Mouse (Mus musculus): ENCODE results near the gene Mul1. TPM values are rescaled to one million over a fixed set of nuclear protein-coding genes. Genes with fewer than 3 reads are reported as not detected.
"Not testable (repeated sequence)": the region's sequence is repeated elsewhere in the genome, so short reads cannot be mapped to it uniquely, and the experiment has no call there.

Mul1 gene
- polyA plus RNA-seq, 1 experiment = 1.3 TPM

- peaks cover 17% of the 10 kb centered on the region; the same call in 1 of the 2 replicates for H3K27me3 ChIP-seq (ENCODE audit: control insufficient read depth)
- no peaks in the 10 kb centered on the region for H3K36me3 ChIP-seq (ENCODE audit: control insufficient read depth)
- no peak for TF ChIP-seq TAL1 (IDR thresholded peaks at IDR 0.05; ENCODE audit: low read length)
- no peaks in the 10 kb centered on the region for H3K9me3 ChIP-seq (ENCODE audit: control insufficient read depth, low read length)
- no peaks in the 10 kb centered on the region for H3K4me1 ChIP-seq (ENCODE audit: control insufficient read depth)
- H3K4me3 ChIP-seq (replicated peaks) = no peak overlapping the region
These were observed 22.9 kb upstream of the Mul1 start for GRCm38 (mm10) chr4:138411504-138412121.

- Histone ChIP-seq H3K9me3 (ENCODE audit: control insufficient read depth, low read length) (no peaks in the 10 kb centered on the region), H3K27me3 (ENCODE audit: control insufficient read depth) (peaks cover 24% of the 10 kb centered on the region), H3K36me3 (ENCODE audit: control insufficient read depth) (no peaks in the 10 kb centered on the region), H3K4me1 (ENCODE audit: control insufficient read depth) (no peaks in the 10 kb centered on the region), H3K4me3 (replicated peaks) (no peak overlapping the region)
- TF ChIP-seq TAL1 (IDR thresholded peaks at IDR 0.05; ENCODE audit: low read length) (no peak), GATA1 (IDR thresholded peaks at IDR 0.05; ENCODE audit: low read length) (no peak)
These were observed 19.7 kb upstream of the Mul1 start for GRCm38 (mm10) chr4:138414725-138415124.

GRCm38 (mm10) chr4:138415991-138416390 is 18.5 kb upstream of the Mul1 start:
- no peak for TF ChIP-seq TAL1 (IDR thresholded peaks at IDR 0.05; ENCODE audit: low read length)
- no peaks in the 10 kb centered on the region for H3K36me3 ChIP-seq (ENCODE audit: control insufficient read depth)
- H3K4me3 ChIP-seq (replicated peaks) = no peak overlapping the region
- peaks cover 27% of the 10 kb centered on the region for H3K27me3 ChIP-seq (ENCODE audit: control insufficient read depth)
- no peaks in the 10 kb centered on the region for H3K9me3 ChIP-seq (ENCODE audit: control insufficient read depth, low read length)
- H3K4me1 ChIP-seq (ENCODE audit: control insufficient read depth) = no peaks in the 10 kb centered on the region

- no peak overlapping the region for H3K4me3 ChIP-seq (replicated peaks)
- H3K27me3 ChIP-seq (ENCODE audit: control insufficient read depth) = peaks cover 27% of the 10 kb centered on the region
- H3K9me3 ChIP-seq (ENCODE audit: control insufficient read depth, low read length) = no peaks in the 10 kb centered on the region
These were observed 18.1 kb upstream of the Mul1 start for GRCm38 (mm10) chr4:138416414-138416813.

GRCm38 (mm10) chr4:138417882-138418281 is 16.6 kb upstream of the Mul1 start:
- TF ChIP-seq TAL1 (IDR thresholded peaks at IDR 0.05; ENCODE audit: low read length) (no peak), GATA1 (IDR thresholded peaks at IDR 0.05; ENCODE audit: low read length) (no peak)
- no peak overlapping the region for H3K4me3 ChIP-seq (replicated peaks)
- no peaks in the 10 kb centered on the region for H3K4me1 ChIP-seq (ENCODE audit: control insufficient read depth)
- H3K27me3 ChIP-seq (ENCODE audit: control insufficient read depth) = peaks cover 27% of the 10 kb centered on the region
- no peaks in the 10 kb centered on the region for H3K36me3 ChIP-seq (ENCODE audit: control insufficient read depth)
- no peaks in the 10 kb centered on the region for H3K9me3 ChIP-seq (ENCODE audit: control insufficient read depth, low read length)

More at GRCm38 (mm10) chr4:138416414-138416813, 18.1 kb upstream of the Mul1 start:
- TF ChIP-seq GATA1 (IDR thresholded peaks at IDR 0.05; ENCODE audit: low read length) (no peak), TAL1 (IDR thresholded peaks at IDR 0.05; ENCODE audit: low read length) (no peak)
- H3K36me3 ChIP-seq (ENCODE audit: control insufficient read depth) = no peaks in the 10 kb centered on the region
- H3K4me1 ChIP-seq (ENCODE audit: control insufficient read depth) = no peaks in the 10 kb centered on the region

GRCm38 (mm10) chr4:138418340-138418957 is 16.0 kb upstream of the Mul1 start:
- H3K27me3 ChIP-seq (ENCODE audit: control insufficient read depth) = peaks cover 27% of the 10 kb centered on the region
- no peak for TF ChIP-seq GATA1 (IDR thresholded peaks at IDR 0.05; ENCODE audit: low read length)
- no peak for TF ChIP-seq TAL1 (IDR thresholded peaks at IDR 0.05; ENCODE audit: low read length)
- no peaks in the 10 kb centered on the region for H3K36me3 ChIP-seq (ENCODE audit: control insufficient read depth)
- no peaks in the 10 kb centered on the region for H3K4me1 ChIP-seq (ENCODE audit: control insufficient read depth)
- no peaks in the 10 kb centered on the region for H3K9me3 ChIP-seq (ENCODE audit: control insufficient read depth, low read length)
- no peak overlapping the region for H3K4me3 ChIP-seq (replicated peaks)

- no peaks in the 10 kb centered on the region for H3K36me3 ChIP-seq (ENCODE audit: control insufficient read depth)
- peaks cover 4% of the 10 kb centered on the region for H3K27me3 ChIP-seq (ENCODE audit: control insufficient read depth)
- no peaks in the 10 kb centered on the region for H3K9me3 ChIP-seq (ENCODE audit: control insufficient read depth, low read length)
- H3K4me1 ChIP-seq (ENCODE audit: control insufficient read depth) = peaks cover 2% of the 10 kb centered on the region
- TF ChIP-seq GATA1 (IDR thresholded peaks at IDR 0.05; ENCODE audit: low read length) = no peak
- TF ChIP-seq TAL1 (IDR thresholded peaks at IDR 0.05; ENCODE audit: low read length) = no peak
- H3K4me3 ChIP-seq (replicated peaks) = no peak overlapping the region
These were observed 9.4 kb upstream of the Mul1 start for GRCm38 (mm10) chr4:138425028-138425427.

GRCm38 (mm10) chr4:138425604-138426003 is 8.9 kb upstream of the Mul1 start:
- H3K4me3 ChIP-seq (replicated peaks); H3K9me3 ChIP-seq (ENCODE audit: control insufficient read depth, low read length); H3K4me1 ChIP-seq (ENCODE audit: control insufficient read depth); H3K27me3 ChIP-seq (ENCODE audit: control insufficient read depth); H3K36me3 ChIP-seq (ENCODE audit: control insufficient read depth): not testable (repeated sequence)

- no peaks in the 10 kb centered on the region for H3K9me3 ChIP-seq (ENCODE audit: control insufficient read depth, low read length)
These were observed 7.4 kb upstream of the Mul1 start for GRCm38 (mm10) chr4:138426778-138427705.

More at GRCm38 (mm10) chr4:138426778-138427705, 7.4 kb upstream of the Mul1 start:
- Histone ChIP-seq H3K27me3 (ENCODE audit: control insufficient read depth) (peaks cover 11% of the 10 kb centered on the region), H3K4me3 (replicated peaks) (no peak overlapping the region), H3K36me3 (ENCODE audit: control insufficient read depth) (no peaks in the 10 kb centered on the region), H3K4me1 (ENCODE audit: control insufficient read depth) (peaks cover 2% of the 10 kb centered on the region)
- TF ChIP-seq TAL1 (IDR thresholded peaks at IDR 0.05; ENCODE audit: low read length) (no peak), GATA1 (IDR thresholded peaks at IDR 0.05; ENCODE audit: low read length) (no peak)
